Mouse (Mus musculus) thymus, adult 2 months (tissue): ENCODE measurements around the gene Zic3. TPM values are rescaled to one million over a fixed set of nuclear protein-coding genes. Genes with fewer than 3 reads are reported as not detected.

Experiments
- DNase-seq: peaks from one replicate; pipeline ENCODE4 v3.0.0; 2021
- H3K27ac ChIP-seq: fragments of 200-500 bp; 2 replicates; pipeline ENCODE4 v1.5.1; 2012; ENCODE audit warnings: low read length, control low read depth; ENCODE audit not compliant: control insufficient read depth, insufficient read depth
- H3K27me3 ChIP-seq: fragments of 200-500 bp; 2 replicates; pipeline ENCODE4 v1.6.1; 2012; ENCODE audit warnings: mild to moderate bottlenecking, low read length, moderate library complexity, mixed read lengths; ENCODE audit not compliant: control insufficient read depth, insufficient read depth
- H3K36me3 ChIP-seq: fragments of 200-500 bp; 2 replicates; pipeline ENCODE4 v1.6.1; 2012; ENCODE audit warnings: mild to moderate bottlenecking, low read length, moderate library complexity; ENCODE audit not compliant: control insufficient read depth, insufficient read depth
- H3K4me1 ChIP-seq: fragments of 200-500 bp; replicated peaks from 2 replicates; pipeline ENCODE4 v1.6.1; 2012; ENCODE audit warnings: low read length; ENCODE audit not compliant: control insufficient read depth, insufficient read depth
- H3K4me3 ChIP-seq: fragments of 200-500 bp; 2 replicates; pipeline ENCODE4 v1.5.1; 2012; ENCODE audit warnings: mild to moderate bottlenecking, low read length, control low read depth, moderate library complexity; ENCODE audit not compliant: control insufficient read depth, insufficient read depth
- CTCF ChIP-seq: fragments of 200-500 bp; IDR thresholded peaks from 2 replicates; pipeline ENCODE4 v1.5.1; 2012; ENCODE audit warnings: mild to moderate bottlenecking, control low read depth, low read length, moderate library complexity, borderline replicate concordance; ENCODE audit not compliant: control insufficient read depth, poor library complexity, insufficient read depth; ENCODE audit errors: extremely low read depth
- POLR2A ChIP-seq: fragments of 200-500 bp; IDR thresholded peaks from 2 replicates; pipeline ENCODE4 v1.6.1; 2012; ENCODE audit warnings: mild to moderate bottlenecking, low read length, control low read depth, moderate library complexity; ENCODE audit not compliant: control insufficient read depth, poor library complexity, insufficient read depth; ENCODE audit errors: extremely low read depth
- WGBS: fragments of 180-500 bp; shearing (Covaris S2); methylation state at CpG from one replicate; pipeline ENCODE4 v1.1.7; 2018; 5-methylcytosine and 5-hydroxymethylcytosine counted together
- polyA plus RNA-seq: library from polyadenylated mRNA; depleted of rRNA; stranded (reverse); fragments of >200 nt; gene quantifications from 2 replicates; pipeline ENCODE4 v1.2.3, GENCODE M21; 2012

Gene Zic3
- polyA plus RNA-seq, 1 experiment, result not detected

DNA sequence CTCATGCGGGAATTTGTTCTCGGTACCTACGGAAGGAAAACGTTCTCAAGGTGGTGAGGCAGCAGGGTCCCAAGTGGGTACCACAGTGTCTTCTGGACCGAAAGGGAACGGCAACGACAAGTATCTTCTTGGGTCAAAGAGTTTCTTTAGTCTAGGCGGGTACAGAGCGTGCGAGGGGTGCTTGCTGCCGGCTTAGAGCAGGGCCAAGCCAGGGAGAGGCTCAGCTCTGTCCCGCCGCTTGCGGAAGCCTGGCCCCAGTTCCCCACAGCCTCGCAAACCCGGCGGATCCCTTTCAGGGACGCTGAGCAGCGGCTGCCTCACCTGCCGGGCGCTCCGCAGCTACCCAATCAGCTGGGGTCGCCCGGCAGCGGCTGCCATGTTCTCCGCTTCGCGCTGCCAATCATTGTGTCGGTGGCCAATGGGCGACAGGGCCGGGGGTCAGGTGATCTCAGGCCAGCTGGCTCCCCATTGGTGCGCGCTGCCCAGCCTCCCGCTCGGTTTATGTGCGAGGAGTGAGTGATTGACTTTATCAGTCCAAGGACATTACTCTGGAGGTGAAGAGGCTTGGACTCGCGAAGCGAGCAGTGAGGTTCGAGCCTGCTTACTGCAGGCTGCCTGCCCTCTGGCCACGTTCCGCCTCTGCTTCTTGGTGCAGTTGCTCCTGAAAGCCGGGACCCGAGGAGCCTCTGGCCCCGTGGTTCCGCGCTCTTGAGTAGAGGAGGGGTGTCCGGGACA lies 7.8 kb downstream of the Zic3 start:
- H3K27me3 ChIP-seq, result no peaks in the 10 kb centered on the region; the same call in 1 of the 2 replicates
- no peak overlapping the region for H3K27ac ChIP-seq

GRCm38 (mm10) chrX:58030835-58031670 lies 8.6 kb downstream of the Zic3 start:
- DNase-seq, result no peak
- Histone ChIP-seq H3K4me1 (no peaks in the 10 kb centered on the region), H3K36me3 (no peaks in the 10 kb centered on the region), H3K4me3 (no peak overlapping the region), H3K27me3 (no peaks in the 10 kb centered on the region; the same call in 1 of the 2 replicates), H3K27ac (no peak overlapping the region)
- TF ChIP-seq POLR2A (no peak), CTCF (no peak)
- WGBS, result 7% methylated on average over 56 of the region's 56 CpGs

More for the DNA sequence above, 7.8 kb downstream of the Zic3 start:
- 3% methylated on average over 48 of the region's 48 CpGs for WGBS
- Histone ChIP-seq H3K4me3 (no peak overlapping the region), H3K36me3 (no peaks in the 10 kb centered on the region), H3K4me1 (no peaks in the 10 kb centered on the region)
- DNase-seq, result no peak
- no peak for TF ChIP-seq CTCF

DNA sequence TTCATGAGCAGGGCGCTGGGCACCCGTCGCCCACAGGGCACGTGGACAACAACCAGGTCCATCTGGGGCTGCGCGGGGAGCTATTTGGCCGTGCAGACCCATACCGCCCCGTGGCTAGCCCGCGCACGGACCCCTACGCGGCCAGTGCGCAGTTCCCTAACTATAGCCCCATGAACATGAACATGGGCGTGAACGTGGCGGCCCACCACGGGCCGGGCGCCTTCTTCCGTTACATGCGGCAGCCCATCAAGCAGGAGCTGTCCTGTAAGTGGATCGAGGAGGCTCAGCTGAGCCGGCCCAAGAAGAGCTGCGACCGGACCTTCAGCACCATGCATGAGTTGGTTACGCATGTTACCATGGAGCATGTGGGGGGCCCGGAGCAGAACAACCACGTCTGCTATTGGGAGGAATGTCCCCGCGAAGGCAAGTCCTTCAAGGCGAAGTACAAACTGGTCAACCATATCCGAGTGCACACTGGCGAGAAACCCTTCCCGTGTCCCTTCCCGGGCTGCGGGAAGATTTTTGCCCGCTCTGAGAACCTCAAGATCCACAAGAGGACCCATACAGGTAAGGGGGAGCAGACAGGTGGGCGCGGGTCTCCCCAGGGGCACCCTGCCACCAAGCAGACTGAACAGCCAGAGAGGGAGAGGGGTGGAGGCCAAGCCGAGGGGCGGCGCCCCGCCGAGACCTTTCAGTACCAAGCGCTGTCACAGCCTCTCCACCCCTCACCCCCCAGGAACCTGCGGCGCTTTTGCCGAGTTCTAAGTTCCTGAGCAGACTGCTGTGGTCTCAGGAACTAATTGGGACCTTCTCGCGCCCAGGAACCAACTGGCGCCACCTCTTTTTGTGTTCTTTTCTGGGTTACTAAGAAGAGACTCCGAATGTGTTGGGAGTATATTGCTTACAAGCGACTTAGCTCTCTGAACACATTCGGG lies 9.4 kb downstream of the Zic3 start:
- Histone ChIP-seq H3K27ac (no peak overlapping the region), H3K36me3 (no peaks in the 10 kb centered on the region), H3K4me1 (no peaks in the 10 kb centered on the region), H3K4me3 (no peak overlapping the region), H3K27me3 (no peaks in the 10 kb centered on the region; the same call in 1 of the 2 replicates)
- TF ChIP-seq CTCF, result no peak
- no peak for TF ChIP-seq POLR2A
- DNase-seq, result no peak
- WGBS, result 8% methylated on average over 53 of the region's 56 CpGs

GRCm38 (mm10) chrX:58032622-58033021 lies 10.1 kb downstream of the Zic3 start:
- TF ChIP-seq CTCF (no peak), POLR2A (no peak)
- DNase-seq, result no peak
- H3K4me1 ChIP-seq, result no peaks in the 10 kb centered on the region
- H3K27ac ChIP-seq, result no peak overlapping the region
- 7% methylated on average over 7 of the region's 7 CpGs for WGBS
- H3K27me3 ChIP-seq, result no peaks in the 10 kb centered on the region; the same call in 1 of the 2 replicates
- H3K36me3 ChIP-seq, result no peaks in the 10 kb centered on the region
- no peak overlapping the region for H3K4me3 ChIP-seq

- H3K4me3 ChIP-seq, result no peak overlapping the region
- H3K36me3 ChIP-seq, result no peaks in the 10 kb centered on the region
- 8% methylated on average over 22 of the region's 22 CpGs for WGBS
- H3K27me3 ChIP-seq, result no peaks in the 10 kb centered on the region; the same call in 1 of the 2 replicates
- no peaks in the 10 kb centered on the region for H3K4me1 ChIP-seq
- DNase-seq, result no peak
- H3K27ac ChIP-seq, result no peak overlapping the region
- TF ChIP-seq CTCF (no peak), POLR2A (no peak)
These were observed 11.0 kb downstream of the Zic3 start for GRCm38 (mm10) chrX:58033521-58033920.
